Mouse (Mus musculus): ENCODE measurements around the gene Bcl10. TPM values are rescaled to one million over a fixed set of nuclear protein-coding genes. Genes with fewer than 3 reads are reported as not detected.
A peak's percentile ranks its signal among the peaks of the same experiment; 100 is the strongest.

The Bcl10 gene
- total RNA-seq, 2 experiments from 2014 or later, result 15.2 TPM

DNA sequence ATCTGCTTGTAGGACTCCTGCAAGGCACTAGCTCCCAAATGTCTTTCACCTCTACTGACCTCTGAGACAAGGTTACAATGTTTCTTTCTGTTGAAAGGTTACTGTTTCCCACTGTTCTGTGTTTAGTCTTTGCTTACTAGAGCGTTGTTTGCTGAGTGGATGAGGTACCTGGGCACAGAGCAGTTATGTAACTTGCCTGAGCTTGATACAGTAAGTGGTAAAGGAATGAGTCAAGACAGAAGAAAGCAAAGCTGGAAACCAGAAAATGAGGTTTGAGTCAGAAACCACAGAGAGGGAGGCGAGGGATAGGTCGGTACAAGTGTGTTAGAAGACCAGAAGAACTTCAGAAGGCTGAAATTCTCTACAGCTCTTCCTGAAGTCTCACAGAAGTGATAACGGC, 5.8 kb upstream of the Bcl10 start:
- no peak overlapping the region for H3K4me3 ChIP-seq
- no peak for DNase-seq (ENCODE audit: extremely low spot score in 1 of 2, low spot score in 2 of 2)
- no peak overlapping the region for H3K27ac ChIP-seq
- intact Hi-C loops (cut with DNase I), result no loop called here
- no peak for TF ChIP-seq CTCF (IDR thresholded peaks at IDR 0.05)

DNA sequence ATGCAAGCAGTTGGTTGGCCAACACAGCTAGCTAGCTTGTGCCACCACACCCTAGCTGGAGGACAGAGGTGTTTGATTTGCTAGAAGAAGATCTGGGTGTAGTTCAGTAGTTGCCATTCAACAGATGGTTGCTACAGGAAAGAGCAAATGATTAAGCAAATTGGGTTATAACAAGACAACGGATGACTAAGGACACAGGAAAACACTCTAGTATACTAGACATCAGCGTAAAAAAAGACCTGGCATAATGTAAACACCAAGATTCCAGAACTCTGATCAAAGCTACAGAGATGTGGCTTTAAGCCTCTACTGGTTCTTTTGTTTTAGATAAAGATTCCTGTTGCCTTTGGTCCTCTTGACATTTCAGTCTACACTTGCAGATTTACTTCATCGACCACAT, 367 bp downstream of the Bcl10 start:
- TF ChIP-seq CTCF (IDR thresholded peaks at IDR 0.05), result no peak
- DNase-seq (ENCODE audit: extremely low spot score in 1 of 2, low spot score in 2 of 2), result no peak
- intact Hi-C loops (cut with DNase I), result no loop called here
- Histone ChIP-seq H3K4me3 (no peak overlapping the region), H3K27ac (no peak overlapping the region)

DNA sequence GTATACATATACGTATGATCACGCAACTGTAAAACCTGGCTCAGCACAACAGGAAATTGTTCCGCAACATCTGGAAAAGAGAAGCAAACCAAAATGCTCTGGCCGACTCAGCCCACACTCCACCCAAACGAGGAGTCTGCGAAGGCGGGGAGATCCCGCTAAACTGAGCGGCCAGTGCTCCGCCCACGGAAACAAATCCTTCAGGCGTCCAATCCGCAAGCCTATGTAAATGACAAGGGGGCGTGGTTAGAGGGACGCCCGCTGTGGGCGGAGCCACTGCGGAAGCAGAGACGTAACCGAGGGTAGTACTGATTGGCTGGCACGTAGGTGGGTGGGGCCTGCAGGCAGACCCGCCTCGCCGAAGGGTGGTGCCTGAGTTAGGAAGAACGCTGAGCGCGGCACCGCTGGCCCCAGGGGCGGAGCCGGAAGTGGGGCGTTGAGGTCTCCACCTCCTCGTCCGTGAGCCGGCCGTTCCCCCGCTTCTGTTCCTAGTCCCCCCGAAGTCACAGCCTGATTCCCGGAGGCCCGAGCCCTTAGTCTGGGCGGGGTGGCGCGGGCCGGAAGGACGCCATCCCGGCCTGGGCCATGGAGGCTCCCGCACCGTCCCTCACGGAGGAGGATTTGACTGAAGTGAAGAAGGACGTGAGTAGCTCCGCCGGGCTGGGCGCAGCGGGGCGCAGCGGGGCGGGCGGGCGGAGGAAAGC, 1.4 kb downstream of the Bcl10 start:
- no peak for TF ChIP-seq CTCF (IDR thresholded peaks at IDR 0.05)
- Histone ChIP-seq H3K27ac (peak overlapping the region; percentile 94), H3K4me3 (peak overlapping the region; percentile 86)
- intact Hi-C loops (cut with DNase I), result no loop called here
- peak; percentile 97 to 99 for DNase-seq (ENCODE audit: extremely low spot score in 1 of 2, low spot score in 2 of 2)

DNA sequence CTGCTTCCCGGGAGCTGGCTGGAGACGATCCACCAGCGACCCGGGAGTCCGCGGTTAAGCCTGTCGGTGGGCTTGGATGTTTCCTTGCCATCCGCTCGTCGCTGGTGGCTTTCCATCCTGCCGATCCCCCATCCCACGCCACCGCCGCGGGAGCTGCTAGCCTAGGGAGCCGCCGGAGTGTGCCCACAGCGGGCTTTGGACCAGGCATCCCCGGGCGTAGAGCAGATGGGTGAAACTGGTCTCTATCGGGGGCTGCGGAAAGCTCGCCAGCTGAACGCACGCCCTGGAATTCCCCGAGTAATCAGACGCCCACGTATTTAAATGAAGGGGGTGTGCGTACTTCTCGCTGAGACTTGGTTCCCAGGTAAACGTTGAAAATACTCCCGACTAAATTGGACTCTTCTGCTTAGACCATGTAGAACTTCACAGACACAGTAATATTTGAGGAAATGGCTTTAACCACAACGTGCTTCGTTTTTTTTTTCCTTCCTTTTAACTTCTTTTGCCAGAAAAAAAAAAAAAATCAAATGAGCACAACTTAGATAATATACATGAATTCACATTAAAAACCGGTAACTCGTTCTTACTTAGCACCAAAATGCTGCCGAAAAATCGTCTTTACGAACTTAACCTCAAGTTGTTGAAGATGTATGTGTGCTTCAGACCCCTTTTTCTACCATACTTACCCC, 2.2 kb downstream of the Bcl10 start:
- Histone ChIP-seq H3K4me3 (peak overlapping the region; percentile 86), H3K27ac (peak overlapping the region; percentile 94)
- no peak for TF ChIP-seq CTCF (IDR thresholded peaks at IDR 0.05)
- DNase-seq (ENCODE audit: extremely low spot score in 1 of 2, low spot score in 2 of 2), result peak; percentile 49 to 50
- intact Hi-C loops (cut with DNase I), result no loop called here

DNA sequence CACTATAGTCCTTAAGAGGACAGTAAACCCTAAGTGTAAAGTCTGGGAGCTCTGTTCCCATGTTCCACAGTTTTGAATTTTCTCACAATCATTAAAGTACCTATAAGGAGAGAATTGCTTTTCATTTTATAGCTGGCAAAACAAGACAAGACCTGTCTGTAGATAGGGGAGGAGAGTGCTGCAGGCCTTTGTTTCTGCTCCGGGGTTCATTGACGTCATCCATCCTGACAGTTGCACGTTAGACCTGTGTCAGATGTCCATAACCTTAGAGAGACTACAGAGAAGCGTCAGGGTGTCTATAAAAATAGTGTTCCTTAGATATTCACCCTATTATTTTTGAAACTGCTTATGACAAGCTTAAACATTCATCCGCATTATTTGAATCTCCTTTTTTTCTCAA, 2.9 kb downstream of the Bcl10 start:
- no peak for TF ChIP-seq CTCF (IDR thresholded peaks at IDR 0.05)
- no peak for DNase-seq (ENCODE audit: extremely low spot score in 1 of 2, low spot score in 2 of 2)
- H3K4me3 ChIP-seq, result peak overlapping the region; percentile 86
- H3K27ac ChIP-seq, result no peak overlapping the region
- intact Hi-C loops (cut with DNase I), result no loop called here

DNA sequence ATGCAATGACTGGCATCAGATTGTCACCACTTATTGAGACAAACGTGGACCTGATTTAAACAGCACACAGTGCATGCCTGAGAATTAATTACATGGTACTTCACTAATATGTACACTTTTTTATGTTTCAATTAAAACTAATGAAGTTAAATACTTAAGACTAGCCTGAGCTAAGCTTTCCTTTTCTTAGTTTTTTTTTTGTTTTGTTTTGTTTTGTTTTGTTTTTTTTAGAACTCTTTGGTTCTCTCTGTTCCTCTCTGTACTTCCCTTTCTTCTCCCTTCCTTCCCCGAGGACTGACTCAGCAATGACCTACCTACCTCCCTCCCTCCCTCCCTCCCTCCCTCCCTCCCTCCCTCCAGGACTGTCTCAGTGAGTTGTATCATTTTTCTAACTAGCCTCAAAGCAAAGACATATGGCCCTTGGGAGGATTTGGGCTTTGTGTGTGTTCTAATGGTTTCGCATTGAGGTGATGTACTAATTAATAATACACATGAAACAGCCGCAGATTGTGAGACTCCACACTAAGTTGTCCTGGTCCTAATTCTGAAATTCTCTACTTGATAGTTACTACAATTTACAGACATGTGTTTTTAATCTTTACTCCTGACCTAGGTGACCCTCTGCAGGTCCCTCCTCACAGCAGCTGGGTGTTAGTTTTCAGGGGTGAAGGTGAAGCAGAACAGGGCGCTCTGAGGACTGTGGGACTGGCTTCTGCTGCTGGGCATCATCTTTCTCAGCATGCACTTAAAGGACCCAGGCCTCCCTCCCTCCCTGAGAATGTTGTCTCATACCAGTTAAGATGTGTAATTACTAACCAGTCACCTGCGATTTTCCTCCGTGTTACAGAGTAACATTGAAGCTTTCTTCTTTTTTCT, 7.2 kb downstream of the Bcl10 start:
- no peak for TF ChIP-seq CTCF (IDR thresholded peaks at IDR 0.05)
- no peak for DNase-seq (ENCODE audit: extremely low spot score in 1 of 2, low spot score in 2 of 2)
- intact Hi-C loops (cut with DNase I), result no loop called here

DNA sequence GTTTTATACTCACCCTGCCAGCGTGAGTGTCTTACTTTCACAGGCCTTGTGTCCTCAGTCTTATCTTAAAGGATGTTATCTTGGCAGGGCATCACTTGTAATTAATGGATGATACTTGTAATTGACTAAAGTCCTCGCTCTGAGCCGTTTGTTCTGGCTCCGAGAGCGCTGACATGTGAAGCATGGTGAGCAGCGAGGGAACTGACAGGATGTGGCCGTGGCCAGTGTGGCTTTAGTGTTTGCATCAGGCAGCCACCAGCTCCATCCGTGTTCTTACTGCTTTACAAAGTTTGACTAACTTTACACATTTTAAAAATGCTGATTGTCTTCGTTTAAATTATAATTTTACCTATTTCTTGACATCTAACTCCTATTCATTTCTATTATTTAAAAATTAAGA, 11.2 kb downstream of the Bcl10 start:
- intact Hi-C loops (cut with DNase I), result no loop called here
- no peak overlapping the region for H3K27ac ChIP-seq
- H3K4me3 ChIP-seq, result no peak overlapping the region
- DNase-seq (ENCODE audit: extremely low spot score in 1 of 2, low spot score in 2 of 2), result no peak
- no peak for TF ChIP-seq CTCF (IDR thresholded peaks at IDR 0.05)

More for the DNA sequence above, 7.2 kb downstream of the Bcl10 start:
- Histone ChIP-seq H3K4me3 (no peak overlapping the region), H3K27ac (no peak overlapping the region)

DNA sequence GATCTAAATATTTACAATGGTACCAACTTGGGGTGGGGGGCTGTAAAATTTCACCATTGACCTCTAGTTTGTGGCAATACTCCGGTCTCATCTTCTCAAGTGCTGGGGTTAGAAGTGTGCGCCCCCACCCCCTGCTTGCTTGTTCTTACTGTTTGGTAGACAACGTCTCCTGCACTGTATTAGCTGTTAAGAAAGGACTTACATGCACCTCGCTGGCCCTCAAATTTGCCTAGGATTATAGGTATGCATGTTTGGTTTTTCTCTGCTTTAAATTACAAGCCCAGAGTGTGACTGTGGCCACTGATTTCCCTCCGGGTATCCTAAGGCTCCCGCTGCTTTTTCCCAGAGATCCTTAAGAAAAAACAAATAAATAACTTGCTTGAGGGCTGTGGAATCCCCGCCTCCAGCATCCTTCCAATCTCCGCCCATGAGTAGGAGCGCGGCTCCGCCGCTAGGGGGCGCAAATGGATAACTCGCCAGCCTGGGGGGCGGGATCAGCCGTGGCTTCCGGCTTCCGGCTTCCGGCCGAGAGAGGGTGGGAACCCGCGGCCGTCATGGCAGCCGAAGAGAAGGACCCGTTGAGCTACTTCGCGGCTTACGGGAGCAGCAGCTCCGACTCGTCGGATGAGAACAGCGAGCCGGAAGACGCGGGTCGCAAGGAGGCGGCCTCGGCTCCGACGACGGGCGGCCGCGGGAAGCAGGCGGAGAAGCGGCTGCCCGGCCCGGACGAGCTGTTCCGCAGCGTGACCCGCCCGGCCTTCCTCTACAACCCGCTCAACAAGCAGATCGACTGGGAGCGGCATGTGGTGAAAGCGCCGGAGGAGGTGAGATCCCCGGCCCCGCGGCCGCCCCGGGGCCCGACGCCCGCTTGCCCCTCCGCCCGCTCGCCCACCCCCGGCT, 15.2 kb downstream of the Bcl10 start, which contains the start of gene 2410004B18Rik:
2410004B18Rik (plus strand) TSS at position 510 of the 900 bp plus-strand sequence.
- peak; percentile 88 to 94 for DNase-seq (ENCODE audit: extremely low spot score in 1 of 2, low spot score in 2 of 2)
- peak; percentile 100 for TF ChIP-seq CTCF (IDR thresholded peaks at IDR 0.05)
- H3K27ac ChIP-seq, result peak within 1 kb of the TSS; percentile 89
- H3K4me3 ChIP-seq, result peak within 1 kb of the TSS; percentile 99
- intact Hi-C loops (cut with DNase I), result no loop called here

DNA sequence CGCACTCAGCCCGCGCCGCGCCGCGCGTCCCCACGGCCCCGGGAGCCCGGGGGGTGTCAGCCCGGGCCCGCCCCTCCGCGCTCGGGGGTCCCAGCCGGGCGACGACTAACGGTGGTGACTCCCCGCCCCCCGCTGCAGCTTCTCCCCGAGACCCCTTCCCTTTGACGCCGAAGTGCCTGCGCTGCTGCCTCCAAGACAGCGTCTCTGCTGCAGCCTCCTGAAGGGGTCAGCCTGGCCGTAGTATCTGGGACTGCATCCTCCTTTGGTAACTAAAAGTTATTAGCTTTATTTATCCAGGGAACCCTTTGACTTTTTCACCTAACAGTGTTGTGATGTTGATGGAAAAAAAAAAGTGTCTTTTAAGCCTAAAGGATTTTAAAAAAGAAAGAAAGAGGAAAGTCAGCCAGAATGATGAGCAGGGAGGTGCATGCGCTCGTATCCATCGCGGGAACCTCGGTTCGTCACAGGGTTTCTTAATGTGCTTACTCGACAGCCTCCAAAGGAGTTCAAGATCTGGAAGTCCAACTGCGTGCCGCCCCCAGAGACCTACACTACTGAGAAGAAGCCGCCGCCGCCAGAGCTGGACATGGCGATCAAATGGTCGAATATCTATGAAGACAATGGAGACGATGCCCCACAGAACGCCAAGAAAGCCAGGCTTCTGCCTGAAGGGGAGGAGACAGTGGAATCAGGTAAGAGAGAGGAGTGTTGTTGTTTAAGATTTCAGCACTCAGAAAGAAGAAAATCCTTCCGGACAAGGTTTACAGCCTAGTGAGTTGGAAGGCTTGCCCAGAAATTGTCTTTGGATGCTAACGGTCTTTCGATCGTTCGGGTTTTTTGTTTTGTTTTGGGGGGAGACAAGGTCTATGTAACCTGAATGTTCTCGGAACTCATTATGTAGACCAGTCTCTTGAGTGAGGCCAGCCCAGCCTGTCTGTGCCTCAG, 16.1 kb downstream of the Bcl10 start:
- no peak for DNase-seq (ENCODE audit: extremely low spot score in 1 of 2, low spot score in 2 of 2)
- TF ChIP-seq CTCF (IDR thresholded peaks at IDR 0.05), result no peak; the same call in 1 of the 2 replicates
- Histone ChIP-seq H3K4me3 (peak overlapping the region; percentile 99), H3K27ac (no peak overlapping the region)
- intact Hi-C loops (cut with DNase I), result no loop called here

DNA sequence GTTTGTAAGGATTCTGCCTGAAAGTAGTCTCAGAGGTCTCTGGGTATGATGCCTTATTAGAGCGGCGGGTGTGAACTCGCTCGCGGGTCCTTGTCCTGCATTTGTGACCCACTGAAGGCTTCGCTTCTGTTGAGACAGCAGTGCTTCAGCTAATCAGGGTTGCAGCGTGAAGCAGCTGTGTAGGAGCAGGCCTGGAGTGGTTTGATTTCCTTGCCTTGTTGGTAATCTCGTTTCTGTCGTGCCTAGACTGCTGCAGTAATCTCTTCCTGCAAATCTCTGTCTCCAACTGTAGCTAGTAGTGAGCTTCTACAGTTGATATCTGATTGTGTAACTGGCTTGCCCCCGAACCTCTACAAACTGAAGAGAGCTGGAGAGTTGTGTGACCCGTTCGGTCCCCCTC, 16.8 kb downstream of the Bcl10 start:
- intact Hi-C loops (cut with DNase I), result no loop called here
- no peak for TF ChIP-seq CTCF (IDR thresholded peaks at IDR 0.05)
- DNase-seq (ENCODE audit: extremely low spot score in 1 of 2, low spot score in 2 of 2), result no peak
- H3K4me3 ChIP-seq, result peak overlapping the region; percentile 99; the same call in 1 of the 2 replicates
- H3K27ac ChIP-seq, result no peak overlapping the region

Data from left cerebral cortex, adult 2 months (tissue).